Mouse (Mus musculus) CH12.LX (cell line): ENCODE measurements at regions not wholly inside any gene's neighbourhood (a gene's known extent, or its start where the extent isn't known, plus 50 kb on each side); places are given as distances from the start of the nearest gene placed in this dataset.

Experiments
- DNase-seq: peaks from one replicate; pipeline ENCODE4 v3.0.0-alpha.2; 2013; ENCODE audit errors: extremely low read depth
- H3K27ac ChIP-seq: 2 replicates; pipeline ENCODE4 v1.5.1; 2012; ENCODE audit warnings: low read depth, mild to moderate bottlenecking, control low read depth, moderate library complexity; ENCODE audit not compliant: insufficient read depth
- H3K27me3 ChIP-seq: replicated peaks from 2 replicates; pipeline ENCODE3; 2012; ENCODE audit warnings: inconsistent platforms
- H3K36me3 ChIP-seq, 2 experiments: replicated peaks in 1 of 2; 2 replicates each; pipeline versions ENCODE3 to v1.6.1; 2012; ENCODE audit warnings: inconsistent platforms in 1 of 2, low read length in 1 of 2, mild to moderate bottlenecking in 1 of 2, mixed read lengths in 1 of 2, moderate library complexity in 1 of 2; ENCODE audit not compliant: control insufficient read depth in 1 of 2, insufficient read depth in 1 of 2
- H3K4me1 ChIP-seq, 2 experiments: 2 replicates each; pipeline ENCODE4 v1.6.1; 2012; ENCODE audit warnings: inconsistent platforms in 1 of 2, moderate library complexity in 1 of 2; ENCODE audit not compliant: insufficient read depth in 2 of 2, control insufficient read depth in 1 of 2
- H3K4me2 ChIP-seq: 2 replicates; pipeline ENCODE4 v1.6.1; 2012; ENCODE audit warnings: low read depth, mild to moderate bottlenecking, control low read depth; ENCODE audit not compliant: poor library complexity, insufficient read depth, severe bottlenecking
- H3K4me3 ChIP-seq, 3 experiments: fragments of 150-350 bp in 1 of 3; sonication (generic) in 1 of 3; replicated peaks in 1 of 3; 2 replicates each; pipeline versions ENCODE3 to v1.5.1; 2011 to 2012; ENCODE audit warnings: low read depth in 2 of 3, low read length in 2 of 3, mild to moderate bottlenecking in 2 of 3, moderate library complexity in 2 of 3, control low read depth in 1 of 3, improper control_type of control experiment in 1 of 3, inconsistent platforms in 1 of 3, mixed read lengths in 1 of 3; ENCODE audit not compliant: poor library complexity in 1 of 3
- H3K79me2 ChIP-seq: replicated peaks from 2 replicates; pipeline ENCODE4 v1.6.1; 2012; ENCODE audit warnings: mild to moderate bottlenecking, moderate library complexity; ENCODE audit not compliant: control insufficient read depth, poor library complexity, insufficient read depth, severe bottlenecking; ENCODE audit errors: extremely low read depth
- H3K9ac ChIP-seq: 2 replicates; pipeline ENCODE4 v1.6.1; 2012; ENCODE audit warnings: low read depth, mild to moderate bottlenecking, control low read depth, moderate library complexity; ENCODE audit not compliant: insufficient read depth
- H3K9me3 ChIP-seq: replicated peaks from 2 replicates; pipeline ENCODE3; 2012; ENCODE audit warnings: low read length, inconsistent platforms, mixed read lengths
- BHLHE40 ChIP-seq: IDR thresholded peaks from 2 replicates; pipeline ENCODE4 v1.6.1; 2011; ENCODE audit warnings: mild to moderate bottlenecking, low read depth, low read length, improper control_type of control experiment
- ELF1 ChIP-seq: IDR thresholded peaks from 2 replicates; pipeline ENCODE4 v1.6.1; 2014; ENCODE audit warnings: low read depth, mild to moderate bottlenecking, inconsistent platforms, low read length, improper control_type of control experiment
- ETS1 ChIP-seq: conservative IDR thresholded peaks from 2 replicates; pipeline ENCODE4 v1.6.1; 2012; ENCODE audit warnings: low read depth, mild to moderate bottlenecking, inconsistent platforms, low read length, improper control_type of control experiment, moderate library complexity
- GABPA ChIP-seq: IDR thresholded peaks from 2 replicates; pipeline ENCODE4 v1.6.1; 2012; ENCODE audit warnings: low read depth, low read length, improper control_type of control experiment, inconsistent platforms; ENCODE audit not compliant: insufficient replicate concordance
- HCFC1 ChIP-seq: IDR thresholded peaks from 2 replicates; pipeline ENCODE4 v1.6.1; 2012; ENCODE audit warnings: low read depth, mild to moderate bottlenecking, inconsistent platforms, low read length, improper control_type of control experiment
- JUN ChIP-seq: IDR thresholded peaks from 2 replicates; pipeline ENCODE4 v1.6.1; 2011; ENCODE audit warnings: low read depth, mild to moderate bottlenecking, low read length, improper control_type of control experiment, moderate library complexity; ENCODE audit not compliant: insufficient read depth
- KAT2A ChIP-seq: IDR thresholded peaks from 2 replicates; pipeline ENCODE4 v1.6.1; 2012; ENCODE audit warnings: low read length, improper control_type of control experiment, inconsistent platforms; ENCODE audit not compliant: insufficient replicate concordance
- MAFK ChIP-seq: IDR thresholded peaks from 2 replicates; pipeline ENCODE4 v1.6.1; 2011; ENCODE audit warnings: low read length, improper control_type of control experiment; ENCODE audit not compliant: insufficient replicate concordance
- MAX ChIP-seq: IDR thresholded peaks from 2 replicates; pipeline ENCODE4 v1.6.1; 2011; ENCODE audit warnings: low read length, improper control_type of control experiment
- MEF2A ChIP-seq: IDR thresholded peaks from 2 replicates; pipeline ENCODE4 v1.6.1; 2014; ENCODE audit warnings: low read depth, mild to moderate bottlenecking, inconsistent platforms, low read length, improper control_type of control experiment, borderline replicate concordance
- NELFE ChIP-seq: IDR thresholded peaks from 2 replicates; pipeline ENCODE4 v1.6.1; 2011; ENCODE audit warnings: low read depth, low read length, improper control_type of control experiment
- POLR2AphosphoS2 ChIP-seq: IDR thresholded peaks from 2 replicates; pipeline ENCODE4 v1.6.1; 2011; ENCODE audit warnings: low read depth, low read length, improper control_type of control experiment
- SIN3A ChIP-seq: IDR thresholded peaks from 2 replicates; pipeline ENCODE4 v1.6.1; 2012; ENCODE audit warnings: low read length, improper control_type of control experiment, inconsistent platforms
- TBP ChIP-seq: conservative IDR thresholded peaks from 2 replicates; pipeline ENCODE4 v1.6.1; 2011; ENCODE audit warnings: low read depth, low read length, improper control_type of control experiment
- TCF12 ChIP-seq: IDR thresholded peaks from 2 replicates; pipeline ENCODE4 v1.6.1; 2014; ENCODE audit warnings: low read depth, mild to moderate bottlenecking, inconsistent platforms, low read length, improper control_type of control experiment
- USF1 ChIP-seq: IDR thresholded peaks from 2 replicates; pipeline ENCODE4 v1.6.1; 2014; ENCODE audit warnings: low read depth, mild to moderate bottlenecking, inconsistent platforms, low read length, improper control_type of control experiment
- USF2 ChIP-seq: conservative IDR thresholded peaks from 2 replicates; pipeline ENCODE4 v1.6.1; 2011; ENCODE audit warnings: low read depth, low read length, improper control_type of control experiment
- ZNF384 ChIP-seq: IDR thresholded peaks from 2 replicates; pipeline ENCODE4 v1.6.1; 2012; ENCODE audit warnings: low read depth, low read length, improper control_type of control experiment, inconsistent platforms
- dilution Hi-C: fragments of 300-500 bp; cut with MboI; formaldehyde crosslinking; loops from 2 replicates; pipeline ENCODE4 v1.14.3; 2020; ENCODE audit warnings: low sequenced_read_pairs; ENCODE audit not compliant: extremely low pct_unique_long_range_greater_than_20kb, extremely low pct_ligation_motif_present
- in situ Hi-C: fragments of 300-500 bp; cut with MboI; formaldehyde crosslinking; loops from 3 replicates; pipeline ENCODE4 v1.14.3; 2019; ENCODE audit warnings: low sequenced_read_pairs, low pct_ligation_motif_present, low pct_unique_long_range_greater_than_20kb, mixed read lengths

DNA sequence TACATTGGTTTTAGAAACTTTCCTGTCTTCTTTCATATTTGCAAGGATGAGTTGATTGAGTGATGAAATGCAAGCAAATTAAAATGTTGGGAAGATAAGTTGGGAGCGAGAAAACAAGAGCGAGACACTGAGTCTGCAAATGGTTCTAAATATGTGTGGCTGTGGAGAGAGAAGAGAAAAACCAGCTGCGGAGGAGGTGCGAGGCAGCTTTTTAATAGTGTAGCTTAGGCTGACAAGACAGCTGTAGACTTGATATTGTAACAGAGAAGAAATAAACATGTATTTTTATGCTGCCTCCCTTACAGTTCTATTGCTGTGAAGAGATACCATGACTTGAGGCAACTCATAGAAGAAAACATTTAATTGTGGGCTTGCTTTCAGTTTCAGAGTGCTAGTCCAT, 78.1 kb upstream of the Abi3bp start:
- no peaks in the 10 kb centered on the region for H3K9me3 ChIP-seq

DNA sequence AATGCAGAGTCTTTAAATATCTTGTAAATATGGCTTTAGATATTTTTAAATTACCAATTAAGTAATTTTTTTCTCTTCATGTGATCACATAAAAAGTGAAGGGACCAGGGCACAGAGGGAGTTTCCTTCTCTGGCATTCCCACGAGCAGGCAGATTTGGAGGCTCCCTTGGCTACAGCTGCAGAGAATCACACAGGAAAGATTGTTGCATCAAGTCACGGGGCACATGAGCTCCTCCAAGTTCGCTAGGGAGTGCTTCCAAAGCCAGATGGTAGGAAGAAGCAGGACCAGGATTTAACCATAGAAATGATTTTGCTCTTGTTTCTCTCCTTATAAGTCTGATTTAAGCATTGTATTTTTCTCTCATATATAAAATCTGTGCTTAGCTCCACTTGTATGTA, 53.9 kb upstream of the Abi3bp start:
- no peak for DNase-seq
- dilution Hi-C loops (no loop called here), in situ Hi-C loops (no loop called here)
- Histone ChIP-seq H3K27me3 (no peaks in the 10 kb centered on the region), H3K4me2 (no peak overlapping the region), H3K4me1 (no peaks in the 10 kb centered on the region), H3K79me2 (no peaks in the 10 kb centered on the region), H3K36me3 (no peaks in the 10 kb centered on the region), H3K4me3 (no peak overlapping the region), H3K27ac (no peak overlapping the region), H3K9ac (no peak overlapping the region), H3K9me3 (no peaks in the 10 kb centered on the region)
- TF ChIP-seq HCFC1 (no peak), TCF12 (no peak), TBP (no peak), MEF2A (no peak), ETS1 (no peak), USF2 (no peak)

More for the DNA sequence above, 78.1 kb upstream of the Abi3bp start:
- H3K27me3 ChIP-seq, result no peaks in the 10 kb centered on the region
- TF ChIP-seq KAT2A (no peak), USF1 (no peak), MAX (no peak), JUN (no peak), USF2 (no peak), TBP (no peak), POLR2AphosphoS2 (no peak), HCFC1 (no peak), ELF1 (no peak), SIN3A (no peak), BHLHE40 (no peak), MAFK (no peak), TCF12 (no peak), NELFE (no peak), GABPA (no peak), ZNF384 (no peak)
- TF ChIP-seq, all 38 proteins: peak for 0
- Histone ChIP-seq H3K79me2 (no peaks in the 10 kb centered on the region), H3K4me2 (peak overlapping the region; percentile 52; the same call in 1 of the 2 replicates), H3K27ac (no peak overlapping the region), H3K9ac (no peak overlapping the region), H3K4me3 (no peak overlapping the region), H3K4me1 (no peaks in the 10 kb centered on the region), H3K36me3 (no peaks in the 10 kb centered on the region)
- in situ Hi-C loops (no loop called here), dilution Hi-C loops (no loop called here)
- DNase-seq, result no peak
